Mouse (Mus musculus) ovary, postnatal 14 days (tissue): Measurements from ENCODE around the gene Myocd.

ENCODE experiments used
- DNase-seq: peaks from one replicate; pipeline ENCODE4 v3.0.0; 2022; ENCODE audit warnings: low spot score

The Myocd gene

DNA sequence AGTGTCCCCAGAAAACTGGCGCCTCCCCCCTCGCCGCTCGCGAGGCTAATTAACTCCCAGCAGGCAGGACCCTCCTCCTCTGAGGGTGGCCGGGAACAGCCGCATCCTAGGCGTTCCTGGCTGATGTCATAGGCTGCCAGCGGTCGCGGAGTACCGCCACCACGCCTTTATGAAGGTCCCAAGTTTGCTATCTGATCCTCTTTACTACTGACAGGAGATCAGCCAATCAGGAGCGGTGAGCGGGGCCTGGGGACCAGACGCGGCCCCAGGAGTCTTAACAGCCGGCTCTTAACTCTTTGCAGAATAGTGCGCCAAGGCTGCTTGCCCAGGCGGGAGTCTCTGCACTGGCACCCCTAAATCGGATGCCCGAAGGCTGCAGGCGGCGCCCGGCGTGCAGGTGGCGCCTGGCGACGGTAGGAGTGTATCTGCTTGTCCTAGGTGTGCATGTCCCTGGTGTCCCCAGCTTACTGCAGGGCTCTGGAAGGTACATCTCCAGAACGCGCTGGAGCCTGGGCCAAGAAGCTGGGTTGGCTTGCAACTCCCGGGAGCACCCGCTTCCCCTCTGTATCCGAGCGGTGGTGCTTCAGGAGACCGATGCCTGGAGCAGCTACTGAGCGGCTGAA is at the start of gene Myocd:
Myocd (minus strand) TSS at position 139 of the 623 bp plus-strand sequence.
- peak; percentile 14 for DNase-seq

DNA sequence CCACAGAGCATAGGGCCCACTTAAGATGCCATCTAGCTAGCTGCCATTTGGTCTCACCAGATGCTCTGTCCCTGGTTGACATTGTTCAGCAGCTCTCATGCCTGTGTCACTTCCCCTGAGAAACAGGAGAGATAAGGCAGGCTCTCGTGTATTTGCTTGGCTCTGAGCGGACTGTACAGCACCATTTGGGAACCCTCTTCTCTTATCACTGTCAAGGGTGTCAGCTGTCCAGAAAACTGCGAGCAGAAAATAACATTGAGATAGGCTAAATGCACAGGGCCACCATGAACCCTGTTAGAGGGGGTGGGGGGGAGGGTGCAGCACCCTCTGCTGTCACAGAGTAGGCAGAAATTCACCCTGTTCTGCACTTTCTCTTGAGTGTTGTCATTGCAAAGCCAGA is 34.0 kb upstream of the Myocd start:
- no peak for DNase-seq

DNA sequence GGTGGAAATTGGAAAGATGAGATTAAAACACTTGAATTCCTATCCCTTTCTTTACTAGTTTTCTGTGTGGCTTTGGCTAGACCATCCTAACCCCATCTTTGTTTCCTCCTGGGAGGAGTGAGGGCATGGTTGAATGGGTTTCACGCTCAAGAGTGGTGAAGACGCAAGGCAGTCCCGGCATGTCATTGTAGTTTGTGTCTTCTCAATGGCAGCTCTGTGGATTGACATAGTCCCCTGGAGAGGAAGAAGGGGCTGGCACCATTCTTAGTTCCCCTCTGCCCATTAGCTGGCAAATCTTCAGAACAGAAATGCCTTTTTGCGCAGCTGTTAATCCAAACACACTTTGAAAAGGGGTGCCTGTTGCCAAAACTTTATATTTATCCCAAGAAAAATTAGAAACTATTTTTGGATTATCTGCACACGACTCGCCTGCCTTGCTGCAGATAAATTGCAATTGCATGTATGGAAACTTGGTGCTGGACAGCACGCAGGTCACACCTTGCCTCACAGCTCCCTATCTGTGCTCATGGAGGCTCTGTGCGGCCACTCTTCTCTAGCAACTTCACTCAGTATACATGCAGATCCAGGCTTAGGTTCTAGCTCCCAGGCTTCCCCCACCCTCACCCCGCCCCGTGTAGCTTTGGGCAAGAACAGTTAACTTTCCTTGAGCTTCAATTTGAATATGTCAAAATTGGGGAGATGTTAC is 24.5 kb upstream of the Myocd start:
- DNase-seq: no peak

DNA sequence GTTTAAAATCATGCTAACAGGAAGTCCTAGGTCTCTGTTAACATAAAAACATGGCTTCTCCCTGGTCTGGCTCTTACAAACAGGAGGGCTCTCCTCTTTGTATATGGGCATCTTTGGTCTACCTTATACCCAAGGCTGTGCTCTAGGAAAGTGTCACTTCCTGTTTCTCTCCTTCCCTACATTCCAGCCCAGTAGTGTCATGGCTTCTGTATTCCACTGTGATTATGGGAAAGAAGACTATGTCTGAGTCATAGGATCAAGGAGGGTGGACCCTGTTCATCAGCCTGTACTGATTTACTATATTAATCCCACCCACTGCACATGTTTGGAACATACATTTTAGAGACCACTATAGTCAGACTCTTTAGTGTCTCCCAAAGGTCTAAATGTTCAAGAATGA is 23.2 kb upstream of the Myocd start:
- DNase-seq: no peak

DNA sequence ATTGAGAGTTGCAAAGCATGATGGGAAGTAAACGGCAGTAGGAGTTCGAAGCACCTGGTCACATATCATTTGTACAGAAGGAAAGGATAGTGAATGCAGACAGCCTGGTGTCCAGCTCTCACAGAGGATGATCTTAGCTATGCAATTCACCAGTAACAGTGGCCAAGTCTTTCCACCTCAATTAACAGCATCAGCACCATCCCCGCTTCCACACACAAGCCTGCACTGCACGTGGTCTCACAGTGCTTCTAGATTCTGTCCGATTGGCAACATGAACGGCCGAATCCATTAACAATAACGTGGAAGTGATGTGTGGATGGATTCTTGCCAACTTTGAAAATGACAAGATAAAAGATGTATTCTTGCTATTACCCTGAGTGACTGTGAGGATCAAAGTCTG is 17.9 kb upstream of the Myocd start:
- DNase-seq: no peak

DNA sequence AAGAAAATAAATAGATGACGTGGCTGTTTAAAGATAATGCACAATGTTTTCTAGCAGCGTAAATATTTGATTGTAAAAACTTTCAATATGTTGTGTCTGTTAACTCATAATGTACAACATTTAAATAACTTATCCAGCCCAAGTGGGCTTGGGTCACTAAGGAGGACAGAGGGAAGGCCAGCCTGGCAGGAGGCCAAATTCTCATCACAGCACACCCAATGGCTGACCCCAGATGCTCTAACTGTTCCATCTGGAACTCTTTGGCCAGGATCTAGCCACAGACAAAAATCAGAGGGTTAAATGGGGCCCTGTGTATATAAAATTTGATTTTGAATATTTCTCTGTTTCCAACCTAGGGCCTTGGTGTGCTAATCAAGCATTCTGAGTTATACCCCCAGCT is 16.4 kb upstream of the Myocd start:
- no peak for DNase-seq

DNA sequence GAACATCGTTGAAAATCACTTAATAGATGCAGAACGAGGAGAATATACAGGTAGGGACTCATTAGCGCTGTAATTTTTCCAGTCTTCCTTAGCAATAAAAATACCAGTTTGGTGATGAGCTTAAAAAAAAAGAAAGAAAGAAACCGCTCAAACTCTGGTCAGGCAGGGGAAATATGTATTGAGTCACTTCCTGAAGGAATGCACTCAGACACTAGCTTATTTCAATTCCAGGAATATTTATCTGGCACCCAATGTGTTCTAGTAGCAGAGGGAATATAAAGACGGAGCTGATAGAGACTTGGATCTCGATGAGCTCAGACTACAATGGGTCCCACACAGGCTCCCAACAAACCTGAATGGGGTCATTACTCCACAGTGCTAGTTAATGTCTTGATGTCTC is 5.7 kb upstream of the Myocd start:
- DNase-seq: no peak

DNA sequence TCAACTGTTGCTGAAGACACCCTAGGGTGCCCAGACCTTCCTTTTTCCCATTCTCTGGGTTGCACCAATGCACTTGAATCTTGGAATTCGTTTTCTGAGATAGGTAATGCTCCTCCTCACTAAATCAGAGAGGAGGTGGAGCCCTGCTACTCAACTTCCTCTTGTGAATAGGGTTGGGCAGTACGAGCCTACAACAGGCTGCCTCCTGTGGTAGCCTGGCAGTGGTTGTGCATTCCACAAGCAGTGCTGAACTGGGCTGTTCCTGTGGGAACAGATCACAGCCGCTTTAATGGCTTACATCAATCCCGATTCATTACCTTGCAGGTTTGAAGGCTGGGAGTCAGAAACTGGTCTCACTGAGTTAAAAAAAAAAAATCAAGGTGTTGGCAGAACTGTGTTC is 1.2 kb upstream of the Myocd start:
- no peak for DNase-seq

DNA sequence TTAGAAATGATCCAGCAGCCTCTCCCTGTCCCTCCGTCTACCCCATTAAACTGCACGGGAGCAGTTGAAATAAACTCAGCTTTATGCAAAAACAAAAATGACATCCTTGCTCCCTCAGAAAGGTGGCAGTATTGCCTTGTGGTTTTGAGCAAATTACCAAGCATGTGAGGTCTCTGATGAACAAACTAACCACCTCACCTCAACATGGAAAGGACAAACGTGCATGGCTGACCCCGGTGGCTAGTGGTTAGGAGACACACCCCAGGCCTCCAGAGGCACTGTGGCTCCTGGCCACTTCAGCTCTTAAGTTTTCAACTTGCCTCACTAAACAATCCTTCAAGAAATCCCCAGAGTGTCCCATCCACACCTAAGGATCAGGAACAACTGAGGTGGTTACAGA is 1.5 kb downstream of the Myocd start:
- no peak for DNase-seq

DNA sequence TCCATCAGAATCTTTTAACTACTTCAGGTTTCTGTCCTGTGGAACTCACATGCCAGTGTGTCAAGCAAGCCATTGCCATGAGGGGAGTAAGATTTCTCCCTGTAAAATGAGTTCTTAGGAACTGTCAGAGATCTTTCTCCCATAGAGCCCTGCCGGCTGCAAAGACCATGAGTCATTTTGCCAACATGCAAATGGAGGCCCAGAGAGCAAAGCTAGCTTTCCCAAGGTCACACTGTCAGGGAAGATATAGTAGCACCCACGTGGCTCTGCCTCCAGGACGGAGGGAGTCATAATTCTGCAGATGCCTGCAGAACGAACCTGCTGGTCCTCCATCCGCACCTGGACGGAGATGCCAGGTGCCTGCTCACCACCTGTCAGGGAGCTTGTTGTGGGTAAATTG is 6.3 kb downstream of the Myocd start:
- DNase-seq: no peak

DNA sequence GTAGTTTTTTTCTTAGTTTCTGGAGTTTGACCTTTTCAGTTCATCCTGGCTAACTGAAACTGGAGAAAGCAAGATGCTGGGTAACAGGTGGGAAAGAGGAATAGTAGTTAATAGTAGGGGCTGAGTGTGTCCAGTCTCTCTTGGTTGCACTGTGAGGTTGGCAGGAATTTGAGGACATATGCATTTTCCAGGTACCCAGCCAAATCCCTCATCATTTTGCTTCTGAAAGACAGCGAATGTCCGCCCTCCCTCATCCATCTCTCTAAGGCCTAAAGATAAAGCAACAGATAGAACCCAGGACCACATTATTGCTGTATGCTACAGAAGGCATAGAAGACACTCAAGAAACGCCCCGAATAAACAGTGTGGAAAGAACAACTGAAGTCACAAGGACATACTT is 10.8 kb downstream of the Myocd start:
- DNase-seq: no peak

DNA sequence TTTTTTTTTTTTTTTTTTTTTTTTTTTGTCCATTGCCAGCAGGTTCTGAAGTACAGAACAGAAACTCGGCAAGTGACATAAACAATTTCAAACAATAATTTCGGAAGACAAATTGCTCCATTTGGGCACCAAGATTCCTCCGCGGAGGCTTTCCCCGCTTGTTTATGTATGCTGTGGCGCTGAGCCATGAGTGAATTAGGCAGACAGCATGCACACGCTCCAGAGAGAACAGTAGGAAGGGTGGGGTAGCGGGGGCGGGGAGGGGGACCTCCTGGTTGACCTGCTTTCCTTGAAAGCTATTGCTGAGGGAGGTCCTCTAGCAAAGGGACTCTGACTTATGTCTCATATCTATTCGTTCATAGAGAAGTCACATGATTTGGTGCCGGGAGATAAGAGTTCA is 13.6 kb downstream of the Myocd start:
- no peak for DNase-seq

DNA sequence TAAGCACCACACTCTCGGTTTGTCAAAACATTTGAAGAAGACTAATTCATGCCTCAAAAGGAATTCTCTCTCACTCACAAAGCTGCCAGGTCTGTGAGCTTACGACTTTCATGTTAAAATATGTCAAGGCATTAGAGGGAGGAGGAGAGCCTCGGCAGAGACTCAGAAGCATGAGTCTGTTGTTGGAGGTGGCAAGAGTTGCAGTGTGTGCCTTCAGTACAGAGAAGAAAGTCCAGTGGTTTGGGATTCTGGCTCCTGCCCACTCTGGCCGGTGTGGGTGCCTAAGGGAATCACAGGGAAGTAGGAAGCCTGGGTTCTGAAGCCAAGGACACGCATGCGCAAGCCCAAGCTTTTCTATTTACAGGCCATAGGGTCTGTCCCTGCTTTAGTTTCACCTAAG is 14.2 kb downstream of the Myocd start:
- no peak for DNase-seq

DNA sequence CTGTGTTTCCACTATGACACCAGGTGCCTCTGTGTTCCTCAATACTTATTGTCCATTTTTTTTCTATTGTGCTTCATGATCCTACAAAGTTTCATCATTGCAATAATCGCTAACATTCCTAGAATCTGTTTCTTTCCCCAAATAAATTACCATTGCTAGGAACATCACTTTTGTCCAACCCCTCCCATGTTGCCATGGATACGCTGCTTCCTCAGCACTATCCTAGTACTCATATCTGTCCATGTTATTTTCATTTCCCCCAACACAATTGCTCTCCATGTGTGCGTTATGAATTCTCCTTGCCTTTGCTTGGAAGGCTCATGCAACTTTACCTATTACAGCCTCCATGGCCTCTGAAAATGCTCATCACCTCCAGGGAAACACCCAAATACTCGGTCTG is 19.4 kb downstream of the Myocd start:
- no peak for DNase-seq

DNA sequence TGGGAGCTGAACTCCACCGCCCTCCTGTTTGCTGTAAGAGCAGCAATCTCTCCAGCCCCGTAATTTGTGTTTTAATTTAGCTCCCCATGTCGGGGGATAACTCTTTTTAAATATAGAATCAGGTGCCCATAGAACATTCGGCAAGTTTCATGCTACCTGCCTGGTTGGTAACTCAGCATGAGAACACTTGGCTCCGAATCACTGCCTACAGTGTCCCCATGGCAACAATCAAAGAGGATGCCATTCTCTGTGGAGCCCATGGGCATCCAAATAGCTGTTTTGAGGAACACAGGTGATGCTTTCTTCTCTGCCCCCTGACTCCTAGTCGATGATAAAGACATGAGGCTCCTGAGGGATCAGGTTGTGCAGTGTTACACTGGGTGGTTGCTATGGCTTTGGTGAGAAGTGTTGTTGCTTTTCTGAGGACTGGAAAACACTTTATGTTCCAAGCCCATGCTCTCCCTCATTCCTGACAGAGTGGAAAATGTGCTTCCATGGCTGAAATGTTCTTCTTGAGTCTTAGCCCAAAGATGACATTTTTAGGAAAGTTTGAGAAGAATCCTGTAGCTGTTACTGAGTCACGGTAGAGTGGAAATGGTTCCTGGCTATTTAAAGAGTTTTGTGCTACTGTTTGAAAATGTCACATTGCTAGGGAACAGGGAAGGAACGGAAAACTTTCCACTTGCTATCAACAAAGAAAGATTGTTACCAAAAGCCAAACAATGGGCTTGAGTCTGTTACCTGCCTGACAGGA is 23.3 kb downstream of the Myocd start:
- no peak for DNase-seq

DNA sequence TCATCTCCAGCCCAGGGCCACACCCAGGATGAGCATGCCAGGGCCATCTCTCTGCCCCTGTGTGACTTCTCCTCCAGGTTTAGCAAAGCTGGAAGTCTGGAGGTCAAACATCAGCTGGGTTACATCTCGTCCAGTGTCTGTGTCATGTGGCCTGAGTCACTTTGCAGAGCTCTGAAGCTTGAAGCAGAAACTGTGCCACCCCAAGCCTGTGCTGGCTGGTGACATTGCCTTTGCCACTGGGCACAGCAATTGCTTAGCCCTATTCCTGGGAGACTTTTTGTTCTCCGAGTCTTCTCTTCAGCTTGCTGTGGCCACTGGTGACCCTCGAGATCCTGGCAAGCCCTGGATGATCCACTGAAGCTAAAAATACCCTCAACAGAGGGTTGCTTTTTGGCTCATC is 26.2 kb downstream of the Myocd start:
- DNase-seq: no peak

DNA sequence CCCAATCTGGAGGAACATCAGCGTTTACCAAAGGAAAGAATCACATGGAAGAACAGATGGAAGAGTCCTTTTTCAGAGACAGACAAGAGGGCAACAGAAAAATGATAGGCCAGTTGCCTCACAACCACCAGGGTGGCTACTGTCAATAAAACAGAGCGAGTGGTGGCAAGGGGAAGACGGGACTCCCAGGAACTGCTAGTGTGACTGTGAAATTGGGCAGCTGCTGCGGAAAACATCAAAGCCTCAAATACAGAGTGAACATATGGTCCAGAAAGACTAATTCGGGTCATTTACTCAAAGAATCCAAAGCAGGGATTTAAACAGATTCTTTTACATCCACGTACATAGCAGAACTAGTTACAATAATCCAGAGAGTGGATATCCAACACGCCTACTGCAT is 29.3 kb downstream of the Myocd start:
- DNase-seq: no peak

DNA sequence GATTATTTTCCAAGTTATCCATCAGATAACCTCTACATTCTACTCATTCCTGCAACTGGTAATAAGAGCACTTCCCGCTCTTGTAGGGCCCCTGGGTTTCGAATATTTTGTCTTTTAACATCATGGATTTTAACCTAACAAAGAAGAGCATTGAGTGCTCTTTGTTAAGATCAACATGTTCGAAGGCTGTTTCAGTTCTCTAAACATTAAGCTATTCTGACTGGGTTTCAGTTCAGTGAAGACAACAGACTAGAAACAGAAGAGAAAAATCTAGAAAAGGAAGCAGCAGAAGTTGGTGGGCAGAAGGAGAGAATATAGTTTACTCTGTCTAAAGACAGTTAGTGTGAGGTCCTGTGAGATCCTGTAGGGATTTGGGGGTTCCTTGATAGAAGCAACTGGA is 31.9 kb downstream of the Myocd start:
- DNase-seq: no peak

DNA sequence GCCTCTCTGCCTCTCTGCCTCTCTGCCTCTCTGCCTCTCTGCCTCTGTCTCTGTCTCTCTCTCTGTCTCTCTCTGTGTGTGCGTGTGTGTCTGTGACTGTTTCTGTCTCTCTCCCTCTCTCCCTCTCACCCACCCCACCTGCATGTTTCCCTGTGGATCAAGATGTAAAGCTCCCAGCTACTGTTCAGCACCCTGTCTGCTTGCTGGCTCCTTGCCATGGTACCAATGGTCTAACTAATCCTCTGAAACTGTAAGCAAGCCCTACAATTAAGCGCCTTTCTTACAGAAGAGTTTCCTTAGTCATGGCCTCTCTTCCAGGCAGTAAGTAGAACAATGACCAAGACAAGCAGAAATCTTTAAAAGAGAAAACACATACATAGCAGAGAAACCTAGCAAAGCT is 32.9 kb downstream of the Myocd start:
- DNase-seq: no peak

DNA sequence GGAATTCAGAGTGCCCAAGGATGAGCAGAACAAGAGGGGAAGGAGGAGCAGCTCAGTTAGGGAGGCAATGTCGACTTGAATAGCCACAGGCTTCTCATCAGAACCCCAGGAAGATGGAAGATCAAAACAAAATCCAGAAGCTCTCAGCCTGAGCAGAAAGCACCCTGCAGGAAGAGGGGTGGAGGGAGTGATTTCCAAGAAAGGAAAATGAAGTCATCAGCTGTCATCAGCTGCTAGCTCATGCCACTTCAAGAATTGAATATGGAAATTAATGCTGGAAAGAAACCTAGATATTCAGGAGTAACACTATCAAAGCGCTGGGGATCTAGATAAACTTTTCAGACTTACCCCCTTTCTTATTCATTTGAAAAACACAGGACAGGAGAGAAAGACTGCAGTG is 34.4 kb downstream of the Myocd start:
- no peak for DNase-seq

DNA sequence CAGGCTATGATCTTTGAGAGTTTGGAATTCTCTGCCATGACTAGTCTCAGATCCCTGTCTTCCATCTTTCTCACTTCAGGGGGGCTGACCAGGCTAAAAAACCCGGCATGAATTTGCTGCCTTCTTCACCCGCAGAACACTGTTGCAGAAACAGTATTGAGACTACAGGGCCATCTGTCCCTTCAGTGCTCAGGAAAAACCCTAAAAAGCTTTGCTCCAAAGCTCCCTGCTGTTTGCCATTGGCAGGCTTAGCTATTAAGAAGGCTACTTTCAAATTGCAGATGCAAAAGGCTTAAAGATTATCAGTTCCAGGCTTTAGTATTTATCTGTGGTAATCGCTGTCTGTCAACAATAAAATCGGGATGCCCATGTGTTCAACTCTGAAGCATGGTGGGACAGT is 38.0 kb downstream of the Myocd start:
- DNase-seq: no peak

DNA sequence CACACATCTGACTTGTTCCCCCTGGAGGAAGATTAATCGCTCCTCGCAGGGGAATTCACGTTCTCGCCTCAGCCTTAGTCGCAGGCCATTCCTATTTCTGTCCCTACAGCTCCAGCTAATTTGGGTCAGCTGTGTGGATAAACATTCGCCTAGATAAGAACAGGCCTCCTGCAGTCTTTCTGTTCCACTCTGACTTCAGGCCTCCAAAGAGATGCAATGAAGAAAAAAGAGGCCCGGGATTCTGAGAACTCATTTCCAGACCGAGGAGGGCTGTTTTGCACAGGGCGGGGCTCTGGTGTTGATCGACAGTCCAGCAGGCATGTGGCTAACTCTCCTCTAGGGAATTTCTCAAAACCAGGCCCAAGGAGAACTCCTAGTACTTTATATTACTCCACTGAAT is 43.0 kb downstream of the Myocd start:
- no peak for DNase-seq

DNA sequence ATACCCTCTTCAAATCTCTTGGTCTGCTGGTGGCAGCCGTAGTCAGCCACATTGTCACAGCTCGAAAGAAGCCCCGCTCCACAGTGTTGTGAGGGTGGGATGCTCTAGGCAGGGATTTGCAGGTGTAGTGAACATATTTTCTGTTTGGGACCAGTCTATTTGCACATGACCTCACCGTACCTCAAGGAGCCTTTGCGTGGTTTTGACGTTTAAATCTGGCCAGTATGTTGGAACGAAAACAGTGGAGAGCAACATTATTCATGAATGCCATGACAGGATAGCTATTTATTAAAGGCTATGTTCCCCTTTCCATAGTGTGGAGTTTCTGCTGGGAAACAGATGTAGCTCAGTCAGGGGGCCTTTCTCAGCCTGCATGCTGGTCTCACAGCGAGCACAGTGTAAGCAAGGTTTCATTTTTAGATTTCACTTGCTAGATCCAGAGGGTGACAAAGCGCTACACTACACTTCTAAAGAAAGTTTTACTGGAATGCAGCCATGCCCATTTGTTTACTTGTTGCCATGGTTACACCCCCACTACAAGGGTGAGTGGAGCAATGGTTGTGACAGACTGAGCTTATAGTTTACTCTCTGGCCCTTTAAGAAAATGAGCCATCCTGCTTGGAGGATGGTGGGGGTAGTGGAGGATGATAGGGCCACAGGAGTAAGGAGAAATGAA is 54.7 kb downstream of the Myocd start:
- no peak for DNase-seq
